Mouse (Mus musculus) urinary bladder, postnatal 4 days (tissue): ENCODE data around the gene Myo18b.

Experiments used
- DNase-seq, 2 experiments: peaks; one replicate each; pipeline ENCODE4 v3.0.0; 2021 to 2022; ENCODE audit warnings: low spot score in 2 of 2

The Myo18b gene

GRCm38 (mm10) chr5:112679251-112679650 is 216.9 kb downstream of the Myo18b start:
- no peak for DNase-seq

GRCm38 (mm10) chr5:112678153-112678552 is 218.0 kb downstream of the Myo18b start:
- no peak for DNase-seq

- no peak for DNase-seq
Measured at GRCm38 (mm10) chr5:112674806-112675205, 221.4 kb downstream of the Myo18b start.

GRCm38 (mm10) chr5:112672457-112672856 is 223.7 kb downstream of the Myo18b start:
- no peak for DNase-seq

DNA sequence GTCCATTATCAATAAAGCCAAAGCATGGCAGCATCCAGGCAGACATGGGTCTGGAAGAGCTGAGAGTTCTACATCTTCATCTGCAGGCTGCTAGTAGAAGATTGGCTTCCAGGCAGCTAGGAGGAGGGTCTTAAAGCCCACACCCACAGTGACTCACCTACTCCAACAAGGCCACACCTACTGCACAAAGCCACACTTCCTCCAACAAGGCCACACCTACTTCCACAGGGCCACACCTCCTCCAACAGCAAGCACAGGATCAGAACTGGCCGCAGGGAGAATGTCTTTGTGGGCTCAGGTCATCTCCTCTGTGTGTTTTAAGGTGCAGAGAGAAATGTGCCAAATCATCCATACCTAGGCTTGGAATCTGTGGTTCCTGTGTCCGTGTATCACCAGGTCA is 224.2 kb downstream of the Myo18b start:
- no peak for DNase-seq

DNA sequence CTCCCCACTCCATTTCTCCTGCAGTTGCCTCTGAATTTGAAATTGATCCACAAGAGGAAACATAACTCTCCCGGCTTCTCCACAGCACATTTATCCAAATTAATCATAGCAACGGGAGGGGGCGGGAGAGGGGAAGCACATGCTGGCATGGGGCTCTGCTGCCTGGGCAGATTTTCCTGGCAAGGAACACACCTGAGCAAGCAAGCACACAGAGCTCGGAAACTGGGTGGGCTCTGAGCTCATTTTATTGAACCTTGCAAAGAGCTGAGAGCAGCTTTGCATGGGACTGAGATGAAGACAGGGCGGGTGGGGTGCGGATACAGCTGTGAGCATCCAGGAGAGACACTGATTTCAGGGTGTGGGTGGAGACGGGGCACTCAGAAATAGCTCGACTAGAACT is 229.0 kb downstream of the Myo18b start:
- DNase-seq: no peak

DNA sequence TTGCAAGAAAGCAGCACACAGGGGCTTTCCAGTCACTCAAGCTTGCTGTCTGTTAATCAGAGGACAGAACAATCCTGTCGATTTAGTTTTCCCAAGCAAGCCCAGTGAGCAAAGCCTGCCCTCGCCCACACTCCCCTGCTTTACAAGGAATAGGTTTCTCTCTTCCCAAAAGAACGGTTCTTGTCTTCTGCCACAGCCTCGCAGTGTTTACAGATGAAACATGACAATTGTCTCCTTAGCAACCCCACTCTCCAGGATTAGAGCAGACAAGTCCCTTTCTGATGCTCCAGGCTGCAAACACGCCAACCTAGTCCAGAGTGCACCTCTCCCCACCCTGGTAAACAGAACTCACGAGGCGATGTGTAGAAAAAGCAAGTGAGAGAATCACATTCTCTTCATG is 230.5 kb downstream of the Myo18b start:
- no peak for DNase-seq

- no peak for DNase-seq
Measured at GRCm38 (mm10) chr5:112663701-112664100, 232.5 kb downstream of the Myo18b start.

DNA sequence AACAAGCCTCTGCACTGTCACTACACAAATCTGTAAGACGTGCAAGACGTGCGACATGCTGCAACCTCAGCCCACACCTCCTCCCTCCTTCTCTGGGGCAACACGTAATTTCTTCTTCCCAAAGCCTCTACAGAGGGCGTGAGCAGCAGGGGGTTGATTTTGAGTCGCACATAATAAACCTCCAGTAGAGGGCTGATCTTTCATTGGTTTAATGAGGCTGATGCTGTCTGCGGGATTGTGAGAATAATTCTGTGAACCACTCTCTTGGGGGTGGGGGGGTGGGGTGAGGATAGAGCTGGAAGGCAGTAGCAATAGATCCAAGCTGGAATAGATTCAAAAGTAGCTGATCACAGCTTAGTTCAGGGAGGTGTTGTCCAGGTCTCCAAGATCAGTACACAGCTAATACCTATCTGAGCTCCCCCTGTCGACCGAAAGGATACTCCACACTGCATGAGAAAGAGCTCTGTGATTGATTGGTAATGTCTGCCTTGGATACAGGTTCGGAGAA is 235.2 kb downstream of the Myo18b start:
- no peak for DNase-seq

DNA sequence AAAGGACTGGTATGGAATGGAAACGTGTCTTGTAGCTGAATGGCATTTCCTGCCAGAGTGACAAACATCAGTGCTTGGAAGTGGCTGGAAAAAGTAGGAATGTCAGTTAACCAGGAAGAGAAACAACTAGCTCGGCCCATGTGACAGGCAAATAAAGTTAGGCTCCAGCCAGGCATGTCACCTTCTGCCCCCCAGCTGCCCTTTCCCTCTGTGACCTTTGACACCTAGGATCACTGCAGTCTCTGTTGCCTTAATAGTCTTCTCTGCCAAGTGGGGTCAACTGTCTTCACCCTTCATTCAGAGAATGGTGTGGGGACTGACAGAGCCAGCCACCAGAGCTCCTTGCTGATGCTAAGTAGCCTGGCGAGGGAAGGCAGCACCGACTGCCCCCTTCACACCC is 236.9 kb downstream of the Myo18b start:
- DNase-seq: no peak

DNA sequence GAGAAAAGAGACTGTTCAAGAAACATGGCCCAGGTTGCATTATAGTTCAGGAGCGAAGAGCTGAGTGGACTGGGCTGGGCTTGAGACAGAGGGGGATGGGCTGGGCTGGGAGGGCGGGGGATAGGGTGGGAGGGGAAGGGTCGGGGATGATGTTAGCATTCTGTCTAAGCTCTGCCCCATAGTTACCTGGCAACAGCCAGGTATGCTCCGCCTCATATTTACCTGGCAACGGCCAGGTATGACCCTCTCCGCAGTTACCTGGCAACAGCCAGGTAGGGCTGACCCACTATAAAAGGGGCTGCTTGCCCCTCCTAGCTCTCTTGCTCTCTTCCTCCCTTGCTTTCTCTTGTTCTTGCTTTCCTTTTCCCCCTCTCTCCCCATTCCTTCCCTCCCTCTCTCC is 239.4 kb downstream of the Myo18b start:
- no peak for DNase-seq

- DNase-seq: no peak
Measured at GRCm38 (mm10) chr5:112655986-112656541, 240.1 kb downstream of the Myo18b start.

DNA sequence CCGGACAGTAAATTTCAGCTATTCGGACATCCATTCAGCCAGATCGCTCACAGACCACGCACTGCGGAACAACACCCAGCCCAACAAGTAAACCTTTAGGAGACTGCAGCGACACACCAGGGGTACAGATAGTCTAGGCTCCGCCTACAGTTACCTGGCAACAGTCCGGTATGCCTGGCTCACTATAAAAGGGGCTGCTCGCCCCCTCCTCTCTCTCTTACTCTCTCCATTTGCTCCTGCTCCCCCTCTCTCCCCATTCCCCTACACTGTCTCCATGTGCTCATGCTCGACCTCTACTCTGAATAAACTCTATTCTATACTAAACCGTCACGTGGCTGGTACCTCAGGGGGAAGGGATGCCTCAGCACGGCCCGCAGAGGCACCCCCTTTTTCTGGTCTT is 240.6 kb downstream of the Myo18b start:
- no peak for DNase-seq

GRCm38 (mm10) chr5:112652036-112652435 is 244.1 kb downstream of the Myo18b start:
- no peak for DNase-seq

GRCm38 (mm10) chr5:112649164-112649702 is 246.9 kb downstream of the Myo18b start:
- DNase-seq: no peak

GRCm38 (mm10) chr5:112646871-112647270 is 249.3 kb downstream of the Myo18b start:
- DNase-seq: no peak

DNA sequence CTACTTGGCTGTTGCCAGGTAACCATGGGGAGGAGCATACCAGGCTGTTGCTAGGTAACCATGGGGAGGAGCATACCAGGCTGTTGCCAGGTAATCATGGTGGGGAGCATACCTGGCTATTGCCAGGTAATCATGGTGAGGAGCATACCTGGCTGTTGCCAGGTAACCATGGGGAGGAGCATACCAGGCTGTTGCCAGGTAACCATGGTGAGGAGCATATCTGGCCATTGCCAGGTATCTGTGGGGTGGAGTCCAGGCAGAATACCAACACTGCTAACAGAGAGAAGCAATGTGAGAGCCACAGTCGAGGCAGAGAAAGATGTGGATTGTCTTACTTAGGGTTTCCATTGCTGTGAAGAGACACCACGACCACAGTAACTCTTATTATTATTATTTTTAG is 250.6 kb downstream of the Myo18b start:
- no peak for DNase-seq

- DNase-seq: no peak
Measured at GRCm38 (mm10) chr5:112643533-112644272, 252.5 kb downstream of the Myo18b start.

- DNase-seq: no peak
Measured at GRCm38 (mm10) chr5:112642731-112643130, 253.4 kb downstream of the Myo18b start.

DNA sequence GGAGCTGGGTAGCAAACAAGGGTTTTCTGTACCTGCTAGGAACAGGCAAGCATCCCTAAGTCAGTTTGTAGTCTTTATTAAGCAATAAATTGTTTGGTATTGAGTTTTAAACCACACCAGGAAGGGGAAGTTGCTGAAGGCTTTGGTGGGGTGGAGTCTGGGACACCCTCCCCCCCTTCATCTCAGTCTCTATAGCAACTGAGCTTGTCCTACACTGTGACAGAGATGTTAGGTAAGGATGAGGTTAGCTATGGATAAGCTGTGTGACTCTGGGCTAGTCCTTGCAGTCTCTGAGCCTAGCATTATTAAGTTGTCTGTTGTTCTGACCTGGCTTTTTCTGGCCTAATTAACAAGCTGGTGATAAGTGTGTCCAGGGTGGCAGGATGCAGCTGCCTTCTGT is 254.4 kb downstream of the Myo18b start:
- DNase-seq: no peak

DNA sequence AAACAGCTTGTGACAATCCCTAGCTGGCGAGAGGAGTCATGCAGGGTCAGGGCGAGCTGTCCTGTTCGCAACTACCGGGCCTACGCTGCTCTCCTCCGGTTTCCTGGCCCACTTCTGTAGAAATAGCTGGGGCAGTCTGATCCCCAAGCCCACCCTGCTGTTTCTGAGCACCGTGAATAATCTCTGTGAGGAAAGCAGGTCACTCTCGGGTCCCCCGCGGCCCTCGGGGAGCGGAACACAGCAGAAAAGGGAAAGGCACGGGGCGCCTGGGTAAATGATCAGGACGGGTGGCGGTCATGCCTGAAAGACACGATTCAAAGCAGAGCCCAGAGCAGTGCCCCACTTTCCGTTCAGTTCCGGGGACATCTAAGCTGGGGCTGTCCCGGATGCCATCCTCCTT is 255.0 kb downstream of the Myo18b start:
- no peak for DNase-seq

DNA sequence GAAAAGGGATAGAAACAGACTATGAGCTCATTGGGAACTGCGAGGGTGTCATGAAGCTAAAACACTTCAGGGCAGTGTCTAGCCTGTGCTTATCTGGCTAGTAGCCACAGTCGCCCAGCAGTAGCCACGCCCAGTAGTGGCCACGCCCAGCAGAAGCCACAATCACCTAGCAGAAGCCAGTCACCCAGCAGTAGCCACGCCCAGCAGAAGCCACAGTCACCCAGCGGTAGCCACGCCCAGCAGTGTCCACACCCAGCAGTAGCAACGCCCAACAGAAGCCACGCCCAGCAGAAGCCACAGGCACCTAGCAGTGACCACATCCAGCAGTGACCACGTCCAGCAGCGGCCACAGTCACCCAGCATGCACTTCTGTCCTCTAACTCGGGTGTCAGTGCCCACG is 255.5 kb downstream of the Myo18b start:
- no peak for DNase-seq
